Mouse (Mus musculus) ES-E14 (cell line): ENCODE data around the gene Gm49450. TPM values are rescaled to one million over a fixed set of nuclear protein-coding genes. Genes with fewer than 3 reads are reported as not detected.

Experiments
- DNase-seq: peaks from one replicate; pipeline ENCODE4 v3.0.0-alpha.2; 2013; ENCODE audit warnings: low read depth, low spot score
- H3K27ac ChIP-seq: 2 replicates; pipeline ENCODE4 v1.5.1; 2012; ENCODE audit warnings: low read depth, mild to moderate bottlenecking, low read length, moderate library complexity, mixed read lengths; ENCODE audit not compliant: poor library complexity, insufficient read depth, severe bottlenecking
- H3K36me3 ChIP-seq: 2 replicates; pipeline ENCODE4 v1.6.1; 2012; ENCODE audit warnings: mild to moderate bottlenecking, low read length, moderate library complexity, mixed read lengths; ENCODE audit not compliant: control insufficient read depth, poor library complexity, insufficient read depth, severe bottlenecking
- H3K4me1 ChIP-seq, 2 experiments: fragments of 150-350 bp in 1 of 2; sonication (generic) in 1 of 2; 2 replicates each; pipeline ENCODE4 v1.6.1; 2012; ENCODE audit warnings: low read length in 2 of 2, mild to moderate bottlenecking in 1 of 2, mixed read lengths in 1 of 2; ENCODE audit not compliant: control insufficient read depth in 2 of 2, insufficient read depth in 2 of 2, poor library complexity in 1 of 2
- H3K4me3 ChIP-seq, 2 experiments: fragments of 150-350 bp in 1 of 2; sonication (generic) in 1 of 2; 2 replicates each; pipeline ENCODE4 v1.5.1; 2012; ENCODE audit warnings: low read length in 2 of 2, low read depth in 1 of 2, mild to moderate bottlenecking in 1 of 2, mixed read lengths in 1 of 2; ENCODE audit not compliant: insufficient read depth in 1 of 2, poor library complexity in 1 of 2, severe bottlenecking in 1 of 2
- H3K9ac ChIP-seq: 2 replicates; pipeline ENCODE4 v1.6.1; 2012; ENCODE audit warnings: low read depth, mild to moderate bottlenecking, low read length, mixed read lengths; ENCODE audit not compliant: poor library complexity, insufficient read depth, severe bottlenecking
- H3K9me3 ChIP-seq: fragments of 150-350 bp; sonication (generic); 2 replicates; pipeline ENCODE4 v1.6.1; 2012; ENCODE audit warnings: low read depth, mild to moderate bottlenecking, low read length; ENCODE audit not compliant: control insufficient read depth, insufficient read depth
- CHD2 ChIP-seq: IDR thresholded peaks from 2 replicates; pipeline ENCODE4 v1.6.1; 2014; ENCODE audit warnings: mild to moderate bottlenecking, low read depth, low read length, inconsistent platforms
- HCFC1 ChIP-seq: IDR thresholded peaks from 2 replicates; pipeline ENCODE4 v1.6.1; 2012; ENCODE audit warnings: low read length, inconsistent platforms, borderline replicate concordance; ENCODE audit not compliant: insufficient read depth
- MAFK ChIP-seq: IDR thresholded peaks from 2 replicates; pipeline ENCODE4 v1.6.1; 2014; ENCODE audit warnings: mild to moderate bottlenecking, low read depth, low read length, inconsistent platforms; ENCODE audit not compliant: insufficient read depth
- ZC3H11A ChIP-seq: IDR thresholded peaks from 2 replicates; pipeline ENCODE4 v1.6.1; 2012; ENCODE audit warnings: low read depth, mild to moderate bottlenecking, inconsistent platforms, low read length, borderline replicate concordance
- ZNF384 ChIP-seq: IDR thresholded peaks from 2 replicates; pipeline ENCODE4 v1.6.1; 2012; ENCODE audit warnings: low read depth, low read length, inconsistent platforms
- in situ Hi-C, 2 experiments: fragments of 600-800 bp; cut with MboI; formaldehyde crosslinking; loops; one replicate each; pipeline ENCODE4 v1.15.1; 2025; ENCODE audit warnings: low sequenced_read_pairs in 2 of 2, inconsistent platforms in 1 of 2; ENCODE audit not compliant: unreplicated experiment in 2 of 2
- total RNA-seq: library from RNA; depleted of rRNA; stranded (reverse); fragments of 300-350 nt; gene quantifications from 2 replicates; pipeline ENCODE4 v1.2.3, GENCODE M21; 2012

Gene Gm49450
- total RNA-seq, 1 experiment: not detected

GRCm38 (mm10) chr15:98917538-98918498 lies 35.5 kb downstream of the Gm49450 start, which contains the start of gene Lmbr1l:
Lmbr1l (minus strand) TSS chr15:98918231.
- TF ChIP-seq ZNF384 (no peak), MAFK (no peak), ZC3H11A (no peak), CHD2 (no peak), HCFC1 (no peak)
- peaks cover 3 to 13% of the 10 kb centered on the region in 2 experiments; a peak in 1 of 4 replicates for H3K4me1 ChIP-seq
- peak within 1 kb of the TSS; percentile 80 for H3K27ac ChIP-seq
- H3K9me3 ChIP-seq: no peaks in the 10 kb centered on the region
- in situ Hi-C loops: no loop called here
- H3K9ac ChIP-seq: peak within 1 kb of the TSS; percentile 88
- peak within 1 kb of the TSS; percentile 95 to 99 for H3K4me3 ChIP-seq
- peaks cover 5% of the 10 kb centered on the region; the same call in 1 of the 2 replicates for H3K36me3 ChIP-seq
- peak; percentile 97 for DNase-seq

DNA sequence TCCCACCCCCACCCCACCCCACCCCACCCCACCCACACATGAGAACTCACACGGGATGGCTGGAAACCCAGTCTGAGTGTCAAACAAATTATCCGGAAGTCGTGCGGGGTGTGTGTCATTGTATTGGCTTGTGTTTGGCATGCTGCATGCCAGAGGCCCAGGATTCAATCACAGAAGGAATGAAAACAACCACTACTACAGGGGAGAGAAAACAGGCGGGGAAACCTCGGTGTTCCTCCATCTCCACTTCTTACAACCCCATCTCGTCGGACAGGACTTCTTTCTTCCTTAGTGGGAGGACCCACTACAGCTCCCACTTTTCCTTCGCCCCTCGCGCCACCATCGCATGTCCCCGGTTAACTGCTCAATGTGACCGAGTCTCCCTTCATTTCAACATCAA lies 36.3 kb downstream of the Gm49450 start:
- Histone ChIP-seq H3K27ac (peak overlapping the region; percentile 80; the same call in 1 of the 2 replicates), H3K4me1 (peaks cover 3 to 15% of the 10 kb centered on the region in 2 experiments; a peak in 1 of 4 replicates), H3K9ac (peak overlapping the region; percentile 88), H3K9me3 (no peaks in the 10 kb centered on the region), H3K4me3 (peak overlapping the region; percentile 95 to 99), H3K36me3 (peaks cover 11% of the 10 kb centered on the region; the same call in 1 of the 2 replicates)
- in situ Hi-C loops: no loop called here
- TF ChIP-seq MAFK (no peak), ZNF384 (no peak), CHD2 (no peak), ZC3H11A (no peak), HCFC1 (no peak)
- no peak for DNase-seq

DNA sequence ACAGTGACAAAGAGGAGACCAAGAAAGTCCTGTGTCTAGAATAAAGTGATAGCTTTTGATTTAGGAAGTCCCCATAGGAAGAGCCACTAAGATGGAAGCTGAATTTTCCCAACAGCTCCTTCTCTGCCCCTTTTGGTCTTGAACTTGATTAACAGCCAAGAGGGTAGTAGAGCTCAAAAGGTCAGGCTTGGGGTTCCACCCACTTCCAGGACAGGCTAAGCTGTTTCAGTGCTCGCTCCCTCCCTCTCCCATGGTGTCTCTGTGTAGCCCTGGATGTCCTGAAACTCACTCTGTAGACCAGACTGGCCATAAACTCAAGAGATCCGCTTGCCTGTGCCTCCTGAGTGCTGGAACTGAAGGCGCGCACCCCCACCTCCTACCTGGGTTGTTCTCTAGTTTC lies 37.3 kb downstream of the Gm49450 start:
- TF ChIP-seq MAFK: no peak
- TF ChIP-seq CHD2: no peak
- no peak for TF ChIP-seq ZC3H11A
- no peak for TF ChIP-seq HCFC1
- TF ChIP-seq ZNF384: no peak
- no peak for DNase-seq
- H3K27ac ChIP-seq: no peak overlapping the region
- H3K9me3 ChIP-seq: no peaks in the 10 kb centered on the region
- H3K4me1 ChIP-seq: peaks cover 3 to 14% of the 10 kb centered on the region in 2 experiments; a peak in 1 of 4 replicates
- peaks cover 21% of the 10 kb centered on the region; the same call in 1 of the 2 replicates for H3K36me3 ChIP-seq
- H3K9ac ChIP-seq: no peak overlapping the region
- in situ Hi-C loops: no loop called here
- 0 out of 4 replicates have a peak overlapping the region, but pooled peaks of 1 of the 2 experiments have one; percentile 95 for H3K4me3 ChIP-seq

GRCm38 (mm10) chr15:98914903-98915302 lies 38.4 kb downstream of the Gm49450 start:
- Histone ChIP-seq H3K9me3 (no peaks in the 10 kb centered on the region), H3K27ac (no peak overlapping the region), H3K36me3 (peaks cover 23% of the 10 kb centered on the region; the same call in 1 of the 2 replicates), H3K4me3 (no peak overlapping the region), H3K4me1 (peaks cover 3 to 13% of the 10 kb centered on the region in 2 experiments; a peak in 1 of 4 replicates), H3K9ac (no peak overlapping the region)
- DNase-seq: no peak
- in situ Hi-C loops: no loop called here
- TF ChIP-seq CHD2 (no peak), ZC3H11A (no peak), HCFC1 (no peak), ZNF384 (no peak), MAFK (no peak)
